Mouse (Mus musculus) kidney, embryonic 14.5 days (tissue): ENCODE data around the gene Col24a1. TPM values are rescaled to one million over a fixed set of nuclear protein-coding genes. Genes with fewer than 3 reads are reported as not detected.

Experiments
- ATAC-seq: fragments of 200-750 bp; cut with Nextera tagmentation; 2 replicates; pipeline ENCODE4 v1.8.0; 2017; ENCODE audit warnings: moderate number of reproducible peaks, mild to moderate bottlenecking, moderate TSS enrichment, moderate library complexity; ENCODE audit not compliant: low FRiP score, low TSS enrichment
- H3K27ac ChIP-seq: fragments of 300-500 bp; sonication (generic); 2 replicates; pipeline ENCODE4 v1.5.1; 2014; ENCODE audit warnings: low read depth, mild to moderate bottlenecking, low read length, moderate library complexity, mixed read lengths
- H3K27me3 ChIP-seq: fragments of 300-500 bp; sonication (generic); 2 replicates; pipeline ENCODE4 v1.6.1; 2014; ENCODE audit warnings: mild to moderate bottlenecking, low read length; ENCODE audit not compliant: control insufficient read depth, insufficient read depth
- H3K36me3 ChIP-seq: fragments of 300-500 bp; sonication (generic); 2 replicates; pipeline ENCODE4 v1.6.1; 2014; ENCODE audit warnings: low read length, mixed read lengths; ENCODE audit not compliant: control insufficient read depth, insufficient read depth
- H3K4me1 ChIP-seq: fragments of 300-500 bp; sonication (generic); 2 replicates; pipeline ENCODE4 v1.6.1; 2014; ENCODE audit warnings: low read length, mixed read lengths; ENCODE audit not compliant: control insufficient read depth, insufficient read depth
- H3K4me2 ChIP-seq: fragments of 300-500 bp; sonication (generic); replicated peaks from 2 replicates; pipeline ENCODE4 v1.6.1; 2014; ENCODE audit warnings: low read depth, mild to moderate bottlenecking, low read length
- H3K4me3 ChIP-seq: fragments of 300-500 bp; sonication (generic); 2 replicates; pipeline ENCODE4 v1.5.1; 2014; ENCODE audit warnings: mild to moderate bottlenecking, low read length
- H3K9ac ChIP-seq: fragments of 300-500 bp; sonication (generic); 2 replicates; pipeline ENCODE4 v1.6.1; 2014; ENCODE audit warnings: low read depth, mild to moderate bottlenecking, low read length, moderate library complexity
- H3K9me3 ChIP-seq: fragments of 300-500 bp; sonication (generic); 2 replicates; pipeline ENCODE4 v1.6.1; 2016; ENCODE audit warnings: low read length; ENCODE audit not compliant: control insufficient read depth
- WGBS: fragments of 180-500 bp; shearing (Covaris S2); extraction: QIAGEN DNeasy Blood & Tissue Kit; methylation state at CpG from one replicate; pipeline ENCODE4 v1.1.7; 2014; 5-methylcytosine and 5-hydroxymethylcytosine counted together
- polyA plus RNA-seq: library from polyadenylated mRNA; unstranded; fragments of >200 nt; fragmentation: Nextera tagmentation; extraction: Ambion mirVana; gene quantifications from 2 replicates; pipeline ENCODE4 v1.2.1, GENCODE M21; 2014

Gene Col24a1
- 2.0 and 2.1 TPM in 2 replicates for polyA plus RNA-seq

- H3K9me3 ChIP-seq = no peaks in the 10 kb centered on the region
- H3K27me3 ChIP-seq = no peaks in the 10 kb centered on the region; the same call in 1 of the 2 replicates
- peaks cover 23% of the 10 kb centered on the region for H3K4me1 ChIP-seq
- H3K36me3 ChIP-seq = no peaks in the 10 kb centered on the region
- peak within 1 kb of the TSS; percentile 43 for H3K4me3 ChIP-seq
- H3K4me2 ChIP-seq = peak within 1 kb of the TSS; percentile 90
- peak; percentile 72 for ATAC-seq
- H3K9ac ChIP-seq = peak within 1 kb of the TSS; percentile 54
- H3K27ac ChIP-seq = no peak within 1 kb of the TSS
- WGBS = under 1% methylated on average over 21 of the region's 22 CpGs
Observed at GRCm38 (mm10) chr3:145292337-145293134, at the start of gene Col24a1. Gene Col24a1 (plus strand): TSS chr3:145292472.

- Histone ChIP-seq H3K4me3 (no peak overlapping the region), H3K27ac (no peak overlapping the region), H3K9ac (no peak overlapping the region), H3K4me1 (no peaks in the 10 kb centered on the region), H3K27me3 (no peaks in the 10 kb centered on the region), H3K9me3 (no peaks in the 10 kb centered on the region), H3K36me3 (no peaks in the 10 kb centered on the region), H3K4me2 (no peak overlapping the region)
- WGBS = 85% methylated on average over 2 of the region's 2 CpGs
- ATAC-seq = no peak
Observed at GRCm38 (mm10) chr3:145248040-145248439, 44.2 kb upstream of the Col24a1 start.

- Histone ChIP-seq H3K9me3 (no peaks in the 10 kb centered on the region), H3K4me3 (no peak overlapping the region), H3K36me3 (no peaks in the 10 kb centered on the region), H3K4me2 (no peak overlapping the region), H3K27me3 (no peaks in the 10 kb centered on the region), H3K27ac (no peak overlapping the region), H3K9ac (no peak overlapping the region), H3K4me1 (no peaks in the 10 kb centered on the region)
- no peak for ATAC-seq
- 72% methylated on average over 5 of the region's 5 CpGs for WGBS
Observed at GRCm38 (mm10) chr3:145253066-145253465, 39.2 kb upstream of the Col24a1 start.

- no peak for ATAC-seq
- 84% methylated on average over 3 of the region's 3 CpGs for WGBS
- H3K4me1 ChIP-seq = no peaks in the 10 kb centered on the region
- H3K9me3 ChIP-seq = no peaks in the 10 kb centered on the region
- H3K4me3 ChIP-seq = no peak overlapping the region
- H3K9ac ChIP-seq = no peak overlapping the region
- no peak overlapping the region for H3K4me2 ChIP-seq
- no peaks in the 10 kb centered on the region for H3K36me3 ChIP-seq
- H3K27me3 ChIP-seq = no peaks in the 10 kb centered on the region
- H3K27ac ChIP-seq = no peak overlapping the region
Observed at GRCm38 (mm10) chr3:145254764-145255396, 37.4 kb upstream of the Col24a1 start.

GRCm38 (mm10) chr3:145256647-145257046, 35.6 kb upstream of the Col24a1 start:
- Histone ChIP-seq H3K4me2 (no peak overlapping the region), H3K27me3 (no peaks in the 10 kb centered on the region), H3K9me3 (no peaks in the 10 kb centered on the region), H3K27ac (no peak overlapping the region), H3K4me3 (no peak overlapping the region), H3K9ac (no peak overlapping the region), H3K36me3 (no peaks in the 10 kb centered on the region), H3K4me1 (no peaks in the 10 kb centered on the region)
- ATAC-seq = no peak
- WGBS = 72% methylated on average over 7 of the region's 7 CpGs

GRCm38 (mm10) chr3:145259678-145260077, 32.6 kb upstream of the Col24a1 start:
- no peak overlapping the region for H3K9ac ChIP-seq
- 83% methylated on average over 6 of the region's 6 CpGs for WGBS
- no peak overlapping the region for H3K4me2 ChIP-seq
- no peak overlapping the region for H3K27ac ChIP-seq
- H3K4me1 ChIP-seq = no peaks in the 10 kb centered on the region
- H3K27me3 ChIP-seq = no peaks in the 10 kb centered on the region
- no peaks in the 10 kb centered on the region for H3K36me3 ChIP-seq
- no peaks in the 10 kb centered on the region for H3K9me3 ChIP-seq
- H3K4me3 ChIP-seq = no peak overlapping the region
- no peak for ATAC-seq

- H3K9me3 ChIP-seq = no peaks in the 10 kb centered on the region
- no peaks in the 10 kb centered on the region for H3K36me3 ChIP-seq
- 74% methylated on average over 4 of the region's 4 CpGs for WGBS
- no peak overlapping the region for H3K4me3 ChIP-seq
- H3K9ac ChIP-seq = no peak overlapping the region
- no peaks in the 10 kb centered on the region for H3K27me3 ChIP-seq
- H3K4me1 ChIP-seq = no peaks in the 10 kb centered on the region
- ATAC-seq = no peak
- no peak overlapping the region for H3K4me2 ChIP-seq
- no peak overlapping the region for H3K27ac ChIP-seq
Observed at GRCm38 (mm10) chr3:145263131-145263530, 29.1 kb upstream of the Col24a1 start.

- H3K27me3 ChIP-seq = no peaks in the 10 kb centered on the region
- no peaks in the 10 kb centered on the region for H3K4me1 ChIP-seq
- ATAC-seq = no peak
- H3K9me3 ChIP-seq = no peaks in the 10 kb centered on the region
- no peak overlapping the region for H3K27ac ChIP-seq
- no peaks in the 10 kb centered on the region for H3K36me3 ChIP-seq
- no peak overlapping the region for H3K4me3 ChIP-seq
- 65% methylated on average over 7 of the region's 7 CpGs for WGBS
- H3K4me2 ChIP-seq = no peak overlapping the region
- H3K9ac ChIP-seq = no peak overlapping the region
Observed at GRCm38 (mm10) chr3:145268066-145268465, 24.2 kb upstream of the Col24a1 start.

- no peak for ATAC-seq
- H3K4me2 ChIP-seq = no peak overlapping the region
- H3K9me3 ChIP-seq = no peaks in the 10 kb centered on the region
- no peaks in the 10 kb centered on the region for H3K4me1 ChIP-seq
- no peaks in the 10 kb centered on the region for H3K36me3 ChIP-seq
- no peak overlapping the region for H3K27ac ChIP-seq
- WGBS = 82% methylated on average over 6 of the region's 6 CpGs
- H3K4me3 ChIP-seq = no peak overlapping the region
- H3K27me3 ChIP-seq = no peaks in the 10 kb centered on the region
- H3K9ac ChIP-seq = no peak overlapping the region
Observed at GRCm38 (mm10) chr3:145274191-145274590, 18.1 kb upstream of the Col24a1 start.
